Mouse (Mus musculus) left cerebral cortex, postnatal 14 days (tissue): ENCODE results near the gene Dnajc9. TPM values are rescaled to one million over a fixed set of nuclear protein-coding genes. Genes with fewer than 3 reads are reported as not detected.

Experiments used
- DNase-seq, 2 experiments: peaks; one replicate each; pipeline ENCODE4 v3.0.0; 2021 to 2022; ENCODE audit warnings: low spot score in 2 of 2, mixed read lengths in 1 of 2
- intact Hi-C: fragments of 180-260 bp; cut with DNase I; formaldehyde crosslinking; loops from one replicate; pipeline ENCODE4 v1.15.1; 2025
- total RNA-seq, 2 experiments: library from RNA; stranded (reverse); gene quantifications; 2 replicates each; pipeline ENCODE4 v1.2.3; 2021

Dnajc9 gene
- total RNA-seq, 2 experiments from 2014 or later: 18.0 to 22.7 TPM

DNA sequence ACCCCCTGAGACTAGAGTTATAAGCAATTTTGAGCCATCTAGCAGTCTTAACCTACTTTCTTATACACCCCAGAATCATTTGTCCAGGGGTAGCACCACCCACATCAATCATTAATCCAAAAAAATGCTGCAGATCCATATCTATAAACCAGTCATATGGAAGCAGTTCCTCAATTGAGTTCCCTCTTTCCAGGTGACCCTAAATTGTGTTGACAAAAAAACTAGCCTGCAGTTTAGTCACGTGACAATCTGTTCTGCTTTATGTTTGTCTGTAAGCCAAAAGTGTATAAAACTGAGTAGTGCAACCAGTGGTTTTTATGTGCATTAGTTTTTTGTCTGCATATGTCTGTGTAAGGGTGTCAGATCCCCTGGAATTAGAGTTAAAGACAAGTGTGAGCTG is 16.9 kb downstream of the Dnajc9 start:
- DNase-seq: no peak
- intact Hi-C loops: no loop called here

DNA sequence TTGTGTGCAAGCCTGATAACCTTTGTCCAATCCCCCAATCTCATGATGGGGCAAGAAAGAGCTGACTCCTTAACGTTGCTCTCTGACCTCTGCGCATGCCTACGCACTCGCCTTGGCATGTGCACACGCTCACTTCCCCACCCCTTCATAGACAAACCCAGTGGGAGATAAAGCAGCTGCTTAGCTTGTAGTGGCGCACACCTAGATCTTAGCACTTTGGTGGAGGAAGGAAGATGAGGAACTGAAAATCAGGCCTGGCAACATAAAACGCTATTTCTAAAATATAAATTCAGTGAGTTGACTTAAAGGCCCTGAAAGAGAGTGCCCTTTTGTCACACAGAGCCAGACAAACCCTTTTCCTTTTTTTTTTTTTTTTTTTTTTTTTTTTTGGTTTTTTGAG is 17.9 kb downstream of the Dnajc9 start:
- intact Hi-C loops: no loop called here
- no peak for DNase-seq

DNA sequence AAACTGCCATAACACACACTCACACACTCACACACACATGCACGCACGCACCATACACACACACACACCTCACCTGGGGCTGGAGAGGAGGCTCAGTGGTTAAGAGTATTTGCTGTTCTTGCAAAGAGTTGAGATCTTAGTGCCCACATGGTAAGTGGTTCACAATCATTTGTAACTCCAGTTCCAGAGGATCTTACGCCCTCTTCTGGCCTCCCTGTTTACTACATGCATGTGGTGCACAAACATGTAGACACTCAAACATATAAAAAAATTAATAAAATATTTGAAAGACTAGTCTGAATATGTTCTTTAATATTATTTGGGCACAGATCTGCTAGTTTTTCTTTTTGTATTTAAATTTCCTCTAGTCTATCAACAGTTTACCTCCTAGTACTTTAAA is 20.4 kb downstream of the Dnajc9 start:
- intact Hi-C loops: no loop called here
- no peak for DNase-seq

DNA sequence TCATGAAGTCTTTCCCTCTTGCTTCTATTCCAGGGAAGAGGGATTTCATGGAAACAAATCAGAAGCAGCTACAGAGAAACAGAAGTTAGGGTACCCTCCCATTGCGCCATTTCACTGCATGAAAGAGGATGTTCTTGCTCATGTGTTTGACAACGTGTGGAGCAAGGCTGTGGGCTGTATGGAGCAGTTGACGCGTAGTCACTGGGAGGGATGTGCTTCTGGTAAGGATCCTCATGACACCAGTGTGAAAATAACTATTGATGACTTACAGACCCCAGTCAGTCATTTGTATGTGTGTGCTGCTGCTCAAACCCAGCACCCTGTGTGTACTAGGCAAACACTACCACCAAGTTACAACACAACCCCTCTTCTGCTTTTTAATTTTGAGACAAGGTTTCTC is 25.5 kb downstream of the Dnajc9 start:
- no peak for DNase-seq
- intact Hi-C loops: no loop called here

DNA sequence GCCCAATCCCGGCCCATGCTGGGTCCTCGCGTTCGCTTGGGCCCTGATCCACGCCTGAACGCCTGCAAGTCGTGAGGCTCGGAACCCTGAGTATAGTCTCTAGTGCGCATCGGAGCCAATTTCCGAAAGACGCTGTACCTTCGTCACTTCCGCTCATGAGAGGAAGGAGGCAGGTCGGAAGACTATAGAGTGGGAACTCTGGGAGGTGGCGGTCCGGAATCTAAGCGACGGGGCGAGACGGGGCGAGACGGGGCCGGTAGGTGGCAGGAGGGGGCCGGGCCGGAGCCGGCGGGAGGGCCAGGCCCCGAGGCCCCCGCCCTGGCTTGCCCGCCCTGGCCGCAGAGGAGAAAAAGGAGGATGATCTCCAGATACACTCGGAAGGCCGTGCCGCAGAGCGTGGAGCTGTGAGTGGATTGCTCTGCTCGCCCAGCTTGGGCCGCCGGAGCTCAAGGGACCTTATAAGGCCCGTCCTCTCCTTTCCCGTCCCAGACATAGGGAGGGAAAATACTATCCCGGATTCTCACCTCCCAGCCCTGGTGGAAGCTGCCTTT is 40.6 kb downstream of the Dnajc9 start, which contains the start of the genes Ecd and Fam149b:
Gene Ecd (minus strand): TSS at position 131 of the 551 bp plus-strand sequence.
Gene Fam149b (plus strand): TSS at position 172 of the 551 bp plus-strand sequence.
- intact Hi-C loops: loop anchor here (5.0 kb wide), 1 partner anchor 39 kb away; the partner anchor contains the start of gene Dnajc9
- DNase-seq: peak; percentile 95

DNA sequence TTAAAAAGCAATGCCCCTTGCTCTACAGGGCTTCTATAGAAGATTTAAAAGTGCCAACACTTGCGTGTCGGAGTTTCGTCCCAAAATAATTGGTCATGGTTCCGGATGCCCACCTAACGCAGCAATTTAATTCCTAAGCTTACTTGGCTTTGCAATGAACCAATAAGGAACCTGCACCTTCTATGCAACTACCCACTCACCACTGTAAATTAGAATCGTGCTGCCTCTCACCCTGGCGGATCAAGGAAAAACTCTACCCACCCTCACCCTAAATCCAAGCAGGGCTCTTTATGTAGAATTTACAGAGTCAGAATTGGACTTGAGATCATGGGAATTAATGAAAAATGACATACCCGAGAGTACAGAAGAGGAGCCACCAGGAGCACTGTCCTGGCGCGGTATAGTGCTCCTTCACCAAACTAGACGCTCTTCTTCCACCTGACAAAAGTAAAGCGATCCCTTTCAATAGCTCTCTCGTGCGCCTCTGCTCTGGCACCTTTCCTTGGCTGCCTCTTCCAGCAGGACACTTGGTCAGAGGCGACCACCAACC is 41.2 kb downstream of the Dnajc9 start:
- intact Hi-C loops: loop anchor here (5.0 kb wide), 1 partner anchor 40 kb away; the partner anchor contains the start of gene Dnajc9
- DNase-seq: peak in 1 of 2 experiments; percentile 43

DNA sequence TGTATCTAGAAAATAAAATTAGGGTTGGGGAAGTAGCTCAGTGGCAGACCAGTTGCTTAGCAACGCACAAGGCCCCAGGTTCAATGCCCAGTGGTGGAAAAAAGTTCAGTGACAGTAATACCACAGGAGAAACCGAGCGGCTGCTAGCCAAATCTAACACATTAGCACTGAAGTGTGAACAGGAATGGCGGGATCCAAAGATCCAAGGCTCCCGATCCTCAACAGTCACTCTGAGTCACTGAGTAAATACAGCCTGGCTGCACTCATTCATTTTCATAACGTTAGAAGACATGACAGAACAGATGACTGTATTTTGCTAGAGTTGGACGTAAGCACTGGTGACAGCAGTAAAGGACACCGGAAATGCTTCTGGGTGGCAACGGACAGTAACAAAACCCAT is 42.8 kb downstream of the Dnajc9 start:
- intact Hi-C loops: loop anchor here (5.0 kb wide), 1 partner anchor 41 kb away; the partner anchor contains the start of gene Dnajc9
- DNase-seq: peak in 1 of 2 experiments; percentile 9

DNA sequence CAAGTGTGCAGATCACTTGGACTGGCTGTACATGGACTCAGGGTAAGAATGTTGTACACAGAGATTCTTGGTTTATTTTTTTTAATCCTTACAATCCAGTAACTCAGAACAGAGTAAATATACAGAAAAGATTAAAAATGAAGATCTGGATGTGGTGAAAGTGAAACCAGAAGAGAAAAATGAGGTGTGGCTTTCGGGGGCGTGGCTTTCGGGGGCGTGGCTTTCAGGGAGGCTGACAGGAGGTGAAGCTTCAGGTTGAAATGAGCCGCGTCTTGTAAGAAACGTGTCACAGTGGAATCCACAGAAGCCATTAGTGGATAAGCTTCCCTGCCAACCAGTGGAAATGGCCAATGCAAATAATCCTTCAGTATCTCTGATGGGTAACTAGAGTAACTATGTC is 47.8 kb downstream of the Dnajc9 start:
- intact Hi-C loops: no loop called here
- DNase-seq: no peak

DNA sequence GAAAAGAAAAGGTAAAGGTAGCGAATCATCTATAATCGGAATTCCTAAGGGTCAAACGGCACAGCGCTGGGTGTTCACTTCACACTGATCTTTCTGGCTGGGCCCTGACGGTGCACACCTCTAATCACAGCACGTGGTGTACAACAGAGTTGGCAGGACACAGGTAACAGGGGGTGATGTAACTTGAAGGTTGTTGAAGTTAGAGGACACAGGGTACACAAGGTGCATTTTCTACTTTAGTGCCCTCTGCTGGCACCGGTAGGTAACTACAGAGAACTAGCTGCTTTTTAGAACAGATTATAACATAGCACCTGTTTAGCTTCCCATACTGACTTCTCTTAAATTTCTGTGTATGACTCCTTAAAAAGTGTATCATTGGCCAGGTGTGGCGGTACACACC is 48.6 kb downstream of the Dnajc9 start:
- intact Hi-C loops: no loop called here
- no peak for DNase-seq

DNA sequence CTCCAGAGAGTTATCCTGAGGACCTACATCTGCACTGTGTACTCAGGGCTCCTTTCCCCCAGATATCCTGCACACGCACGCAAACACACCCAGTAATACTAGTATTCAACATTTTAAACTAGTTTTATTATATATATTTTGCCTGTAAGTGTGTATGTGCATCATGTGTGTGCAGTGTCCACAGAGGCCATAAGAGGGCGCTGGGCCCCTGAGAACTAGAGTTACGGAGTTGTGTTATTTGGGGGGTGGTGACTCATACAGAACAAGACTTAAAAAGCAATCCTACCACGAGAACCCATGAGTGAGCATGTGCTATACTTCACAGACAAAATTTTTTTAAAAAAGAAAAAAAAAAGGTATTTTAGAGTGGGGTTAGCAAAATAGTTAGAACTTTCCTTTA is 49.3 kb downstream of the Dnajc9 start:
- intact Hi-C loops: no loop called here
- DNase-seq: peak in 1 of 2 experiments; percentile 28

Other genes with a start within 250 kb of the Dnajc9 start
- under 1 TPM; 0.59 to 0.70 TPM for gene Kcnk5, start 207.1 kb downstream of the Dnajc9 start, total RNA-seq
- not detected for gene Kcnk16, start 119.7 kb downstream of the Dnajc9 start, total RNA-seq
- 10 to 100 TPM; 13.0 to 22.1 TPM for gene Nudt13, start 94.2 kb downstream of the Dnajc9 start, total RNA-seq
- 10 to 100 TPM; 32.1 to 32.7 TPM for gene Ecd, start 40.8 kb downstream of the Dnajc9 start, total RNA-seq
- 10 to 100 TPM; 40.2 to 45.1 TPM for gene Fam149b, start 40.7 kb downstream of the Dnajc9 start, total RNA-seq
- 10 to 100 TPM; 38.3 to 40.1 TPM for gene Mrps16, start 4.7 kb upstream of the Dnajc9 start, total RNA-seq
- gene Cfap70, start 63.3 kb upstream of the Dnajc9 start, total RNA-seq: 1 to 10 TPM; 2.0 to 3.1 TPM
- gene Anxa7, start 91.2 kb upstream of the Dnajc9 start, total RNA-seq: 10 to 100 TPM; 49.4 to 49.8 TPM
- 1 to 10 TPM in 1 of 2 experiments, under 1 TPM in 1; 0.59 to 1.0 TPM for gene Mss51, start 108.0 kb upstream of the Dnajc9 start, total RNA-seq
- gene Ppp3cb, start 157.7 kb upstream of the Dnajc9 start, total RNA-seq: 100 to 1,000 TPM; 387 to 395 TPM